ENCODE assay signal across 8 mouse cellular contexts in the genomic region with DNA sequence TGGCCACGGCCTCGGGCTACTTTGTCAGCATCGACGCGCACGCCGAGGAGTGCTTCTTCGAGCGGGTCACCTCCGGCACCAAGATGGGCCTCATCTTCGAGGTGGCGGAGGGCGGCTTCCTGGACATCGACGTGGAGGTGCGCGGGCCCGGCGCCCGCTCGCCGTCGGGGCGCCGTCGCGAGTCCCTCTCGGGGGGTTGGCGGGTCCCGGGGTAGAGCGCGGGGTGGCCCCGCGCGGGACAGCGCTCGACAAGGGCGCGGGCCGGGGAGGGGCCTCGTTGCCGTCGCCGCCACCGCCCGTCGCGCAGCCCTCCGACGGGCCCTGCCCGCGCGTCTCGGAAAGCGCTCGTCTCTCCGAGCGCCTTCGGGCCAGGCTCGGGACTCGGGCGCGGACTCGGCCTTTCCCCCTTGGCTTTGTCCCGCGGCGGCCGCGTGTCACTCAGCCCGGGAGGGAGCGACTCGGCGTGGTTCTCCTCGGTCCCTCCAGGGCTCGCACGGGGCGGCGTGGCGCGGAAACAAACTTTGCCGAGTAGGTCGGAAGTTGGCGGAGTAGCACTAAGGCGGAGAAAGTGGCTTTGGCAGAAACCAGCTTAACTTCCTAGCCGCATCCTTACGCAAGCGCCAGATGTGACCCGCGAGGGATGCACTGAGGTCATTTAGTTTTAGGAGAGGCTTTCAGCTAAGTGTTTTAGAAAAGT. TPM values are rescaled to one million over a fixed set of nuclear protein-coding genes. Genes with fewer than 3 reads are reported as not detected.
DNase-seq lines count a peak whose midpoint lies in the region; ATAC-seq and TF ChIP-seq lines count a peak whose summit lies in the region.

No protein-coding gene starts in this region.

- peak overlapping the region; percentile 96 for H3K27ac ChIP-seq in intestine, postnatal 0 days (ENCODE audit: low read depth, low read length)
- peak overlapping the region; percentile 94 for H3K27ac ChIP-seq in liver, postnatal 0 days (ENCODE audit: low read depth)
- H3K27ac ChIP-seq in neural tube, embryonic 11.5 days (ENCODE audit: low read depth, low read length), result peak overlapping the region; percentile 56
- peak overlapping the region; percentile 96 for H3K27ac ChIP-seq in stomach, postnatal 0 days (replicated peaks)

- peak overlapping the region; percentile 66 for H3K4me3 ChIP-seq in intestine, postnatal 0 days (ENCODE audit: low read depth, low read length)
- H3K4me3 ChIP-seq in liver, postnatal 0 days (ENCODE audit: low read depth, low read length), result peak overlapping the region; percentile 90
- peak overlapping the region; percentile 98 for H3K4me3 ChIP-seq in neural tube, embryonic 11.5 days (ENCODE audit: low read depth, low read length)
- peak overlapping the region; percentile 72 for H3K4me3 ChIP-seq in stomach, postnatal 0 days (ENCODE audit: low read depth, low read length)

- H3K27me3 ChIP-seq in intestine, postnatal 0 days (replicated peaks; ENCODE audit: control insufficient read depth, insufficient read depth, low read length), result no peaks in the 10 kb centered on the region
- no peaks in the 10 kb centered on the region for H3K27me3 ChIP-seq in liver, postnatal 0 days (ENCODE audit: insufficient read depth, low read length)
- no peaks in the 10 kb centered on the region for H3K27me3 ChIP-seq in neural tube, embryonic 11.5 days (ENCODE audit: control insufficient read depth, insufficient read depth, low read length)
- no peaks in the 10 kb centered on the region for H3K27me3 ChIP-seq in stomach, postnatal 0 days (ENCODE audit: control insufficient read depth, insufficient read depth, low read length)

- no peak for TF ChIP-seq EP300 in liver, postnatal 0 days (IDR thresholded peaks at IDR 0.05; ENCODE audit: low read depth)
- no peak for TF ChIP-seq EP300 in stomach, postnatal 0 days (optimal IDR thresholded peaks at IDR 0.05)

- under 1% methylated on average over 68 of the region's 89 CpGs for WGBS in intestine, postnatal 0 days
- under 1% methylated on average over 51 of the region's 89 CpGs for WGBS in liver, postnatal 0 days (ENCODE audit: insufficient replicate concordance)
- under 1% methylated on average over 76 of the region's 89 CpGs for WGBS in neural tube, embryonic 11.5 days
- under 1% methylated on average over 76 of the region's 89 CpGs for WGBS in stomach, postnatal 0 days

- H3K4me2 ChIP-seq in intestine, postnatal 0 days (replicated peaks; ENCODE audit: low read depth), result peak overlapping the region; percentile 66
- H3K4me2 ChIP-seq in liver, postnatal 0 days (ENCODE audit: low read depth, low read length), result peak overlapping the region; percentile 71
- peak overlapping the region; percentile 70 for H3K4me2 ChIP-seq in neural tube, embryonic 11.5 days (ENCODE audit: low read depth)
- peak overlapping the region; percentile 62 for H3K4me2 ChIP-seq in stomach, postnatal 0 days (replicated peaks; ENCODE audit: low read depth)

- H3K9me3 ChIP-seq in intestine, postnatal 0 days (ENCODE audit: control insufficient read depth), result no peaks in the 10 kb centered on the region
- no peaks in the 10 kb centered on the region for H3K9me3 ChIP-seq in liver, postnatal 0 days (ENCODE audit: low read length)
- no peaks in the 10 kb centered on the region for H3K9me3 ChIP-seq in neural tube, embryonic 11.5 days (ENCODE audit: control insufficient read depth, low read length)
- H3K9me3 ChIP-seq in stomach, postnatal 0 days (ENCODE audit: control insufficient read depth, low read length), result no peaks in the 10 kb centered on the region

- peak overlapping the region; percentile 66 for H3K9ac ChIP-seq in intestine, postnatal 0 days (ENCODE audit: low read depth, low read length)
- H3K9ac ChIP-seq in liver, postnatal 0 days (replicated peaks), result peak overlapping the region; percentile 87
- H3K9ac ChIP-seq in neural tube, embryonic 11.5 days (ENCODE audit: low read length), result peak overlapping the region; percentile 87
- H3K9ac ChIP-seq in stomach, postnatal 0 days (ENCODE audit: low read length), result peak overlapping the region; percentile 89

- H3K36me3 ChIP-seq in intestine, postnatal 0 days (ENCODE audit: control insufficient read depth, insufficient read depth), result peaks cover 33% of the 10 kb centered on the region
- peaks cover 31% of the 10 kb centered on the region for H3K36me3 ChIP-seq in liver, postnatal 0 days (replicated peaks; ENCODE audit: insufficient read depth, low read length)
- H3K36me3 ChIP-seq in neural tube, embryonic 11.5 days (ENCODE audit: control insufficient read depth, insufficient read depth, low read length), result peaks cover 12% of the 10 kb centered on the region; the same call in 1 of the 2 replicates
- peaks cover 16% of the 10 kb centered on the region for H3K36me3 ChIP-seq in stomach, postnatal 0 days (ENCODE audit: control insufficient read depth, insufficient read depth, low read length)

- peak; percentile 60 for DNase-seq in right cerebral cortex, adult 18-20 months
- no peak for DNase-seq in right cerebral cortex, postnatal 36 days (ENCODE audit: low spot score in 2 of 2)
- DNase-seq in heart, adult 11 months, result peak; percentile 98
- peak; percentile 79 for DNase-seq in liver, postnatal 0 days
- peak; percentile 61 for DNase-seq in neural tube, embryonic 11.5 days (ENCODE audit: low spot score)
- DNase-seq in stomach, postnatal 0 days (ENCODE audit: low spot score), result peak; percentile 87

- no peak for TF ChIP-seq CTCF in intestine, postnatal 0 days (IDR thresholded peaks at IDR 0.05; ENCODE audit: low read depth)
- TF ChIP-seq CTCF in liver, postnatal 0 days (IDR thresholded peaks at IDR 0.05; ENCODE audit: low read depth), result no peak
- no peak for TF ChIP-seq CTCF in stomach, postnatal 0 days (IDR thresholded peaks at IDR 0.05; ENCODE audit: low read depth)

- peak; percentile 37 for ATAC-seq in common myeloid progenitor, adult 5-6 weeks (replicated peaks; ENCODE audit: low read depth, poor library complexity, severe bottlenecking)
- ATAC-seq in intestine, postnatal 0 days, result peak; percentile 83
- peak; percentile 85 for ATAC-seq in liver, postnatal 0 days
- ATAC-seq in neural tube, embryonic 11.5 days (ENCODE audit: insufficient read depth, low FRiP score, low TSS enrichment), result peak; percentile 54
- peak; percentile 87 for ATAC-seq in stomach, postnatal 0 days (ENCODE audit: low FRiP score, low TSS enrichment)

- H3K4me1 ChIP-seq in intestine, postnatal 0 days (replicated peaks; ENCODE audit: control insufficient read depth, insufficient read depth, low read length), result no peaks in the 10 kb centered on the region
- peaks cover 15% of the 10 kb centered on the region for H3K4me1 ChIP-seq in liver, postnatal 0 days (ENCODE audit: insufficient read depth)
- peaks cover 5% of the 10 kb centered on the region; the same call in 1 of the 2 replicates for H3K4me1 ChIP-seq in neural tube, embryonic 11.5 days (ENCODE audit: control insufficient read depth, insufficient read depth, low read length)
- H3K4me1 ChIP-seq in stomach, postnatal 0 days (replicated peaks; ENCODE audit: control insufficient read depth, insufficient read depth), result no peaks in the 10 kb centered on the region

RNA-seq across cellular contexts. Expression of a gene that starts 0.6 kb away (rescaled TPM):
- total RNA-seq in common myeloid progenitor, adult 5-6 weeks (2017), result 643 and 733 TPM in 2 replicates
- polyA plus RNA-seq in intestine, postnatal 0 days (2015; fragmentation: Nextera tagmentation; extraction: Ambion mirVana), result 398 and 414 TPM in 2 replicates
- polyA plus RNA-seq in liver, postnatal 0 days (2015; fragmentation: Nextera tagmentation; extraction: Ambion mirVana), result 253 and 267 TPM in 2 replicates
- polyA plus RNA-seq in neural tube, embryonic 11.5 days (2014; fragmentation: Nextera tagmentation; extraction: Ambion mirVana), result 480 and 486 TPM in 2 replicates
- polyA plus RNA-seq in stomach, postnatal 0 days (2015; fragmentation: Nextera tagmentation; extraction: Ambion mirVana), result 544 and 572 TPM in 2 replicates

RNA-seq across cellular contexts. Expression of a gene that starts 9.9 kb away (rescaled TPM):
- total RNA-seq in common myeloid progenitor, adult 5-6 weeks (2017), result 3.1 and 5.3 TPM in 2 replicates
- 6.6 and 7.5 TPM in 2 replicates for polyA plus RNA-seq in intestine, postnatal 0 days (2015; fragmentation: Nextera tagmentation; extraction: Ambion mirVana)
- polyA plus RNA-seq in liver, postnatal 0 days (2015; fragmentation: Nextera tagmentation; extraction: Ambion mirVana), result 2.4 and 3.3 TPM in 2 replicates
- polyA plus RNA-seq in neural tube, embryonic 11.5 days (2014; fragmentation: Nextera tagmentation; extraction: Ambion mirVana), result 21.3 and 23.2 TPM in 2 replicates
- 9.0 and 9.3 TPM in 2 replicates for polyA plus RNA-seq in stomach, postnatal 0 days (2015; fragmentation: Nextera tagmentation; extraction: Ambion mirVana)

RNA-seq across cellular contexts. Expression of a gene that starts 11.6 kb away (rescaled TPM):
- 18.5 and 21.4 TPM in 2 replicates for total RNA-seq in common myeloid progenitor, adult 5-6 weeks (2017)
- 6.3 and 10.0 TPM in 2 replicates for polyA plus RNA-seq in intestine, postnatal 0 days (2015; fragmentation: Nextera tagmentation; extraction: Ambion mirVana)
- 3.6 and 3.7 TPM in 2 replicates for polyA plus RNA-seq in liver, postnatal 0 days (2015; fragmentation: Nextera tagmentation; extraction: Ambion mirVana)
- 14.6 and 18.4 TPM in 2 replicates for polyA plus RNA-seq in neural tube, embryonic 11.5 days (2014; fragmentation: Nextera tagmentation; extraction: Ambion mirVana)
- polyA plus RNA-seq in stomach, postnatal 0 days (2015; fragmentation: Nextera tagmentation; extraction: Ambion mirVana), result 5.8 and 6.1 TPM in 2 replicates

RNA-seq across cellular contexts. Expression of a gene that starts 37.9 kb away (rescaled TPM):
- total RNA-seq in common myeloid progenitor, adult 5-6 weeks (2017), result 37.9 and 61.6 TPM in 2 replicates
- polyA plus RNA-seq in intestine, postnatal 0 days (2015; fragmentation: Nextera tagmentation; extraction: Ambion mirVana), result 37.3 and 39.0 TPM in 2 replicates
- polyA plus RNA-seq in liver, postnatal 0 days (2015; fragmentation: Nextera tagmentation; extraction: Ambion mirVana), result 26.3 and 30.7 TPM in 2 replicates
- 81.0 and 94.5 TPM in 2 replicates for polyA plus RNA-seq in neural tube, embryonic 11.5 days (2014; fragmentation: Nextera tagmentation; extraction: Ambion mirVana)
- polyA plus RNA-seq in stomach, postnatal 0 days (2015; fragmentation: Nextera tagmentation; extraction: Ambion mirVana), result 58.8 and 61.2 TPM in 2 replicates

RNA-seq across cellular contexts. Expression of a gene that starts 37.9 kb away (rescaled TPM):
- total RNA-seq in common myeloid progenitor, adult 5-6 weeks (2017), result 33.8 and 39.2 TPM in 2 replicates
- 15.9 and 17.3 TPM in 2 replicates for polyA plus RNA-seq in intestine, postnatal 0 days (2015; fragmentation: Nextera tagmentation; extraction: Ambion mirVana)
- polyA plus RNA-seq in liver, postnatal 0 days (2015; fragmentation: Nextera tagmentation; extraction: Ambion mirVana), result 13.2 and 14.7 TPM in 2 replicates
- polyA plus RNA-seq in neural tube, embryonic 11.5 days (2014; fragmentation: Nextera tagmentation; extraction: Ambion mirVana), result 73.3 and 83.0 TPM in 2 replicates
- 24.9 and 27.6 TPM in 2 replicates for polyA plus RNA-seq in stomach, postnatal 0 days (2015; fragmentation: Nextera tagmentation; extraction: Ambion mirVana)

Comparison
In these comparisons a context has a peak if more than half of its experiments do, and no peak if none do; other contexts are left out.
1. DNase-seq: peak in right cerebral cortex, adult 18-20 months (single experiment), heart, adult 11 months (single experiment), liver, postnatal 0 days (single experiment), neural tube, embryonic 11.5 days (single experiment) and stomach, postnatal 0 days (single experiment); none in right cerebral cortex, postnatal 36 days (0 of 2).
2. ATAC-seq: peak in every context shown above with its lines; median percentile 87 in stomach, postnatal 0 days; 85 in liver, postnatal 0 days; 83 in intestine, postnatal 0 days; 54 in neural tube, embryonic 11.5 days; 37 in common myeloid progenitor, adult 5-6 weeks.
3. Peak in every context shown above with its lines, with median percentiles within 50 percentile points of each other: H3K27ac ChIP-seq, H3K4me2 ChIP-seq, H3K4me3 ChIP-seq and H3K9ac ChIP-seq.